Mouse (Mus musculus): Measurements from ENCODE around the gene Olfr665.
"Not testable (repeated sequence)": the region's sequence is repeated elsewhere in the genome, so short reads cannot be mapped to it uniquely, and the experiment has no call there.

Gene Olfr665

DNA sequence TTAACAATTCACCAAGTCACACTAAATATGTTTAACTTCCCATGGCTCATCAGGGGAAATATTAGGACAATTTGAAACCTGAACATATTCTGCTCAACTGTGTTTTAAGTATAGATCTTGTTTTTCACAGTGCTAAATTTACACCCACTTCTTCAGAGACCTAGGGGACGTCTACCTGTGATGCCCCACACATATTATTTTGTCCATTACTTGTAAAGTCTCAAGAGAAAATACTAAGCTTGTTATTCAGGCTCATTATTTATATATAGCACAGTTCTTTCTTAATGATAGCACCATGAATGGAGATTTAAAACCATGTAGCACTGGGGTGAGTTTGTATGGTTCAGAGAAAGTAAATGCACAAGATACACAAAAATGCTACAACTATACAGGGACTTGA lies at the start of gene Olfr665:
TSS of gene Olfr665 (plus strand) at position 301 of the 400 bp plus-strand sequence.
- DNase-seq (ENCODE audit: low spot score) = no peak

- no peak for DNase-seq (ENCODE audit: low spot score)
Measured at GRCm38 (mm10) chr7:104842503-104842902, 35.3 kb upstream of the Olfr665 start, which contains the start of gene Usp17lb. Usp17lb (minus strand) TSS chr7:104842603.

GRCm38 (mm10) chr7:104843731-104844287 lies 34.0 kb upstream of the Olfr665 start:
- DNase-seq (ENCODE audit: low spot score) = no peak

GRCm38 (mm10) chr7:104851546-104851945 lies 26.3 kb upstream of the Olfr665 start:
- not testable (repeated sequence) for DNase-seq (ENCODE audit: low spot score)

GRCm38 (mm10) chr7:104855248-104855750 lies 22.5 kb upstream of the Olfr665 start:
- DNase-seq (ENCODE audit: low spot score) = no peak

- not testable (repeated sequence) for DNase-seq (ENCODE audit: low spot score)
Measured at GRCm38 (mm10) chr7:104856709-104857108, 21.1 kb upstream of the Olfr665 start, which contains the start of gene Usp17la. Usp17la (plus strand) TSS chr7:104857009.

- no peak for DNase-seq (ENCODE audit: low spot score)
Measured at GRCm38 (mm10) chr7:104857683-104858082, 20.1 kb upstream of the Olfr665 start.

DNA sequence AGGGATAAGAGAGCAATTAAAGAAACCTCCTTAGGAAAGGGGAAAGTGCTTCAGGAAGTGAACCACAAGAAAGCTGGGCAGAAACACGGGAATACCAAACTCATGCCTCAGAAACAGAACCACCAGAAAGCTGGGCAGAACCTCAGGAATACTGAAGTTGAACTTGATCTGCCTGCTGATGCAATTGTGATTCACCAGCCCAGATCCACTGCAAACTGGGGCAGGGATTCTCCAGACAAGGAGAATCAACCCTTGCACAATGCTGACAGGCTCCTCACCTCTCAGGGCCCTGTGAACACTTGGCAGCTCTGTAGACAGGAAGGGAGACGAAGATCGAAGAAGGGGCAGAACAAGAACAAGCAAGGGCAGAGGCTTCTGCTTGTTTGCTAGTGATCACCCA lies 16.4 kb upstream of the Olfr665 start:
- no peak for DNase-seq (ENCODE audit: low spot score)

DNA sequence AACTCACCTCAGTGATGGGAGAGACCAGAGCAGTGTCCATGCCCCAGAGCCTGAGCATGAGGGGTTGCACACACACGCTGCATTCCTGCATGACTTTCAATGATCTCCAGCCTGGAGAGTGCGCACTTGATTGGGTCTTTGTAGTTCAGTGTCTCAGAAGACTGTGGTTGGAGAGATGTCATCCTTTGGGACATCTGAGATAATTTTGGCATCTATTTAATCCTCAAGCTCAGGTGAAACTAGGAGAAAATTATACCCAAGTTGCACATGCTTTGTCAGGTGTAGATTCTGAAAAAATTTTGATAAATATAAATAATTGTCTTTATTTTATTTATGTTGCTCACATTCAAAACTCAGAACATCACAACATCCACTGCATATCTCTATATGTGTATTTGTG lies 18.0 kb downstream of the Olfr665 start, which contains the start of gene Olfr666:
TSS of gene Olfr666 (minus strand) at position 101 of the 400 bp plus-strand sequence.
- no peak for DNase-seq (ENCODE audit: low spot score)

GRCm38 (mm10) chr7:104921382-104921781 lies 43.6 kb downstream of the Olfr665 start, which contains the start of gene Olfr667:
Olfr667 (minus strand) TSS chr7:104921482.
- no peak for DNase-seq (ENCODE audit: low spot score)

GRCm38 (mm10) chr7:104927957-104928356 lies 50.1 kb downstream of the Olfr665 start, which contains the start of gene Olfr668:
Olfr668 (minus strand) TSS chr7:104928057.
- no peak for DNase-seq (ENCODE audit: low spot score)
